Comparison of ENCODE assay signal across 14 mouse cellular contexts in the genomic region with DNA sequence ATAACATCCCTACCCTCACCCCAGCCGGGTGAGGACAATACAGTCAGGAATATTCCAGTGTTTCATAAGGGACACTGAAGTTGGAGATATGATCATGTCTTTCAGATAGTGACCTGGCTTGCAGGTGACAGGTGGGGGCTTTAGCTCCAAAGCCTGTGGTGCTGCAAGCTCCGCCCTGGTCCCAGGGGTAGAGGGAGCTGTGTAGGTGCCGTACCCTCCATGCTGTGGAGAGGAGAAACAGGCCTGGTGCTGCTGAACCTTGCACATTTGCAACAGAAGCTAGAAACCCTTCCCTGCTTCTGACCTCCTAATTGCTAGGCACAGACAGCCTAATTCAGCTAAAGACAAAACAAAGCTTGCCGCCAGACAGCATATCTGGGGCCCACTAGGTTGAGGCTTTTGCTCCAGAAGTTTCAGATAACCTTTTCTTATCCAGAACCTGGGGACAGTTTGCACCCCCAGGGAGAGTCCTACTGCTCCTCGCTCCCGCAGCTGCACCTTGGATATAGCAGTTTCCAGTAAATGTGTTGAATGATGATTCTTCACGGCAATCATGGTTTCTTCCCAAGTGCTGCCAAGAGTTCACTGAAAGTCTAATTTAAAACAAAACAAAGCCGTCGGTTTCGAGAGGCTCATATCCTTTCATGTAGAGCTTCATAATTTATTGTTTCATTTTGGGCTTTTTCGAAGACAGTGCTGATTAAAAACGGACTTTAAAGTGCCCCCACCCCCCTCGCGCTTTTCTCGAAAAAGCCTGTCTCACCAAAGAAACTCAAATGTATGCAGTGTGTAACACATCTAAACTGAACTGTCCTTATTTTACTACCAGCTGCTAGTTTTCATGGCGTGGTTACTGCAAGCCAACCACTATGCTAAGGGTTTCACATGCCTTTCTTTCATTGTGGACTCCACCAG. TPM values are rescaled to one million over a fixed set of nuclear protein-coding genes. Genes with fewer than 3 reads are reported as not detected.
DNase-seq lines count a peak whose midpoint lies in the region; ATAC-seq and TF ChIP-seq lines count a peak whose summit lies in the region.
"Had no signal": no experiment of that assay in that cellular context is flagged by ENCODE, and none has a peak within 500 bp of the region (broad histone marks: within the 10 kb centered on the region; RNA-seq: fewer than 3 reads in every experiment).

No protein-coding gene starts in this region.

- H3K4me3 ChIP-seq in kidney, embryonic 15.5 days (replicated peaks) = no peak overlapping the region
- H3K4me3 ChIP-seq in embryonic facial prominence, embryonic 10.5 days = no peak overlapping the region
- no peak overlapping the region for H3K4me3 ChIP-seq in intestine, postnatal 0 days (ENCODE audit: low read depth, low read length)
- no peak overlapping the region for H3K4me3 ChIP-seq in liver, postnatal 0 days (ENCODE audit: low read depth, low read length)
- no peak overlapping the region for H3K4me3 ChIP-seq in thymus, adult 2 months (ENCODE audit: control insufficient read depth, insufficient read depth, low read length)
- H3K4me3 ChIP-seq: midbrain, embryonic 12.5 days had no signal

- no peaks in the 10 kb centered on the region for H3K9me3 ChIP-seq in kidney, embryonic 15.5 days (replicated peaks)
- H3K9me3 ChIP-seq in embryonic facial prominence, embryonic 10.5 days = no peaks in the 10 kb centered on the region
- no peaks in the 10 kb centered on the region for H3K9me3 ChIP-seq in intestine, postnatal 0 days (ENCODE audit: control insufficient read depth)
- no peaks in the 10 kb centered on the region for H3K9me3 ChIP-seq in liver, postnatal 0 days (ENCODE audit: low read length)
- H3K9me3 ChIP-seq: midbrain, embryonic 12.5 days had no signal

- no peak overlapping the region for H3K9ac ChIP-seq in kidney, embryonic 15.5 days
- no peak overlapping the region for H3K9ac ChIP-seq in intestine, postnatal 0 days (ENCODE audit: low read depth, low read length)
- H3K9ac ChIP-seq in liver, postnatal 0 days (replicated peaks) = no peak overlapping the region
- H3K9ac ChIP-seq: midbrain, embryonic 12.5 days had no signal

- TF ChIP-seq EP300 in liver, postnatal 0 days (IDR thresholded peaks at IDR 0.05; ENCODE audit: low read depth) = no peak

- 0 out of 2 replicates have a peak, but pooled peaks have one; percentile 50 for ATAC-seq in frontal cortex, adult (ENCODE audit: low TSS enrichment)
- ATAC-seq in kidney, embryonic 15.5 days (replicated peaks; ENCODE audit: low FRiP score) = no peak
- ATAC-seq in intestine, postnatal 0 days = 0 out of 2 replicates have a peak, but pooled peaks have one; percentile 19
- no peak for ATAC-seq in liver, postnatal 0 days

- no peak for DNase-seq in frontal cortex, adult 2 months (ENCODE audit: extremely low spot score in 1 of 2, low spot score in 1 of 2)
- DNase-seq in kidney, adult 18-20 months = no peak
- no peak for DNase-seq in embryonic facial prominence, embryonic 10.5 days (ENCODE audit: low spot score)
- DNase-seq in liver, postnatal 0 days = no peak
- no peak for DNase-seq in thymus, adult 2 months
- DNase-seq: adrenal gland, postnatal 14 days; cerebellum, postnatal 14 days; kidney, adult 8-10 months; right cerebral cortex, postnatal 14 days had no signal

- H3K4me2 ChIP-seq in kidney, embryonic 15.5 days = peak overlapping the region; percentile 12; the same call in 1 of the 2 replicates
- H3K4me2 ChIP-seq in intestine, postnatal 0 days (replicated peaks; ENCODE audit: low read depth) = peak overlapping the region; percentile 37
- no peak overlapping the region for H3K4me2 ChIP-seq in liver, postnatal 0 days (ENCODE audit: low read depth, low read length)
- H3K4me2 ChIP-seq: liver, embryonic 11.5 days; midbrain, embryonic 12.5 days had no signal

- peak overlapping the region; percentile 81 for H3K27ac ChIP-seq in kidney, embryonic 15.5 days
- H3K27ac ChIP-seq in embryonic facial prominence, embryonic 10.5 days (replicated peaks) = peak overlapping the region; percentile 69
- H3K27ac ChIP-seq in intestine, postnatal 0 days (ENCODE audit: low read depth, low read length) = 0 out of 2 replicates have a peak overlapping the region, but pooled peaks have one; percentile 41
- H3K27ac ChIP-seq in liver, postnatal 0 days (ENCODE audit: low read depth) = no peak overlapping the region
- H3K27ac ChIP-seq in thymus, adult 2 months (ENCODE audit: control insufficient read depth, insufficient read depth, low read length) = no peak overlapping the region
- H3K27ac ChIP-seq: midbrain, embryonic 12.5 days had no signal

- no peaks in the 10 kb centered on the region for H3K27me3 ChIP-seq in kidney, embryonic 15.5 days
- H3K27me3 ChIP-seq in embryonic facial prominence, embryonic 10.5 days (replicated peaks; ENCODE audit: low read depth, poor library complexity, severe bottlenecking) = no peaks in the 10 kb centered on the region
- H3K27me3 ChIP-seq in intestine, postnatal 0 days (replicated peaks; ENCODE audit: control insufficient read depth, insufficient read depth, low read length) = no peaks in the 10 kb centered on the region
- H3K27me3 ChIP-seq in liver, postnatal 0 days (ENCODE audit: insufficient read depth, low read length) = no peaks in the 10 kb centered on the region
- no peaks in the 10 kb centered on the region for H3K27me3 ChIP-seq in thymus, adult 2 months (ENCODE audit: control insufficient read depth, insufficient read depth, low read length)

- WGBS in kidney, embryonic 15.5 days = 34% methylated on average over 16 of the region's 16 CpGs
- WGBS in embryonic facial prominence, embryonic 10.5 days = 57% methylated on average over 16 of the region's 16 CpGs
- 34% methylated on average over 16 of the region's 16 CpGs for WGBS in intestine, postnatal 0 days
- 74% methylated on average over 16 of the region's 16 CpGs for WGBS in liver, postnatal 0 days (ENCODE audit: insufficient replicate concordance)
- WGBS in thymus, adult 2 months = 90% methylated on average over 16 of the region's 16 CpGs

- H3K4me1 ChIP-seq in kidney, embryonic 15.5 days = peaks cover 64% of the 10 kb centered on the region
- peaks cover 48% of the 10 kb centered on the region for H3K4me1 ChIP-seq in embryonic facial prominence, embryonic 10.5 days
- H3K4me1 ChIP-seq in intestine, postnatal 0 days (replicated peaks; ENCODE audit: control insufficient read depth, insufficient read depth, low read length) = peaks cover 10% of the 10 kb centered on the region
- H3K4me1 ChIP-seq in liver, postnatal 0 days (ENCODE audit: insufficient read depth) = 0 out of 2 replicates have a peak, but pooled peaks cover 4% of the 10 kb centered on the region
- H3K4me1 ChIP-seq in thymus, adult 2 months (replicated peaks; ENCODE audit: control insufficient read depth, insufficient read depth, low read length) = 0 out of 2 replicates have a peak, but pooled peaks cover 2% of the 10 kb centered on the region

- no peak for TF ChIP-seq POLR2A in thymus, adult 2 months (IDR thresholded peaks at IDR 0.05; ENCODE audit: control insufficient read depth, extremely low read depth, insufficient read depth, low read length, poor library complexity)

- no peak for TF ChIP-seq CTCF in intestine, postnatal 0 days (IDR thresholded peaks at IDR 0.05; ENCODE audit: low read depth)
- no peak for TF ChIP-seq CTCF in liver, postnatal 0 days (IDR thresholded peaks at IDR 0.05; ENCODE audit: low read depth)
- TF ChIP-seq CTCF in thymus, adult 2 months (IDR thresholded peaks at IDR 0.05; ENCODE audit: borderline replicate concordance, control insufficient read depth, extremely low read depth, insufficient read depth, low read length, poor library complexity) = no peak

- H3K36me3 ChIP-seq in kidney, embryonic 15.5 days = no peaks in the 10 kb centered on the region
- H3K36me3 ChIP-seq in embryonic facial prominence, embryonic 10.5 days (replicated peaks) = 0 out of 2 replicates have a peak, but pooled peaks cover 6% of the 10 kb centered on the region
- H3K36me3 ChIP-seq in intestine, postnatal 0 days (ENCODE audit: control insufficient read depth, insufficient read depth) = no peaks in the 10 kb centered on the region
- no peaks in the 10 kb centered on the region for H3K36me3 ChIP-seq in liver, postnatal 0 days (replicated peaks; ENCODE audit: insufficient read depth, low read length)
- H3K36me3 ChIP-seq in thymus, adult 2 months (ENCODE audit: control insufficient read depth, insufficient read depth, low read length) = no peaks in the 10 kb centered on the region
- H3K36me3 ChIP-seq: midbrain, embryonic 12.5 days had no signal

RNA-seq across cellular contexts. Expression of a gene that starts 49.3 kb away (rescaled TPM):
- polyA plus RNA-seq in frontal cortex, adult 2 months (2012; rRNA removed) = 8.2 and 10.2 TPM in 2 replicates
- 50.2 and 58.3 TPM in 2 replicates for polyA plus RNA-seq in kidney, embryonic 15.5 days (2015; fragmentation: Nextera tagmentation; extraction: Ambion mirVana)
- 34.9 and 41.2 TPM in 2 replicates for polyA plus RNA-seq in embryonic facial prominence, embryonic 10.5 days (2016; fragmentation: Nextera tagmentation; extraction: Ambion mirVana)
- 8.5 and 10.1 TPM in 2 replicates for polyA plus RNA-seq in intestine, postnatal 0 days (2015; fragmentation: Nextera tagmentation; extraction: Ambion mirVana)
- polyA plus RNA-seq in liver, postnatal 0 days (2015; fragmentation: Nextera tagmentation; extraction: Ambion mirVana) = 1.7 and 2.4 TPM in 2 replicates
- 7.3 and 8.1 TPM in 2 replicates for polyA plus RNA-seq in thymus, adult 2 months (2012; rRNA removed)

Comparison
In these comparisons a context has a peak if more than half of its experiments do, and no peak if none do; other contexts are left out.
1. ATAC-seq: peak in frontal cortex, adult (single experiment) and intestine, postnatal 0 days (single experiment); none in kidney, embryonic 15.5 days (single experiment) and liver, postnatal 0 days (single experiment).
2. H3K27ac ChIP-seq: peak in kidney, embryonic 15.5 days (single experiment), embryonic facial prominence, embryonic 10.5 days (single experiment) and intestine, postnatal 0 days (single experiment); none in liver, postnatal 0 days (single experiment) and thymus, adult 2 months (single experiment).